Comparison of ENCODE assay signal across 7 mouse cellular contexts in the genomic region with DNA sequence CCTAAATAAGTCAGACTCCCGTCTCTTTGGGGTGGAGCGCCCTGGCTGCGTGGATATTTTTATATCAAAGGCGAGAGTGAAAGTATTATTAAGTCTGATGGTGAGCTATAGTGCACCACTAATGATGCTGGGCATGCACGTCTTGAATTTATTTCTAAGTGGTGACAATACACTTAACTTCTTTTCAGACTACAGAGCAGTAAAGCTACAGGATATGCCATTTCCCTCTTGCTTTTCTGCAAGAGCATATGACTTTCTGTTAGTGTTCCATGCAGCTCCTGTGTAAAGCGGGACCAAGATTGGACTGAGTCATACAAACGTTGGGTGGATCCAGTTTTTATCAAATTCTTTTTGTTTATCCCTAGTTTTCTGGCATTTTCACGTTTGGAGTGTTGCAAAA. TPM values are rescaled to one million over a fixed set of nuclear protein-coding genes. Genes with fewer than 3 reads are reported as not detected.
DNase-seq lines count a peak whose midpoint lies in the region; ATAC-seq lines count a peak whose summit lies in the region.

No protein-coding gene starts in this region.

- peaks cover 21% of the 10 kb centered on the region for H3K4me1 ChIP-seq in embryonic facial prominence, embryonic 12.5 days
- peaks cover 27% of the 10 kb centered on the region for H3K4me1 ChIP-seq in hindbrain, embryonic 10.5 days (replicated peaks)
- H3K4me1 ChIP-seq in lung, embryonic 16.5 days (replicated peaks; ENCODE audit: control insufficient read depth, insufficient read depth, low read length) = peaks cover 14% of the 10 kb centered on the region

- peaks cover 12% of the 10 kb centered on the region for H3K36me3 ChIP-seq in embryonic facial prominence, embryonic 12.5 days
- H3K36me3 ChIP-seq in hindbrain, embryonic 10.5 days = peaks cover 22% of the 10 kb centered on the region
- H3K36me3 ChIP-seq in lung, embryonic 16.5 days (ENCODE audit: control insufficient read depth, insufficient read depth, low read length) = peaks cover 9% of the 10 kb centered on the region

- H3K27me3 ChIP-seq in embryonic facial prominence, embryonic 12.5 days = no peaks in the 10 kb centered on the region
- no peaks in the 10 kb centered on the region for H3K27me3 ChIP-seq in hindbrain, embryonic 10.5 days (ENCODE audit: insufficient read depth, poor library complexity, severe bottlenecking)
- no peaks in the 10 kb centered on the region for H3K27me3 ChIP-seq in lung, embryonic 16.5 days (ENCODE audit: control insufficient read depth, insufficient read depth, low read depth, low read length)

- ATAC-seq in embryonic facial prominence, embryonic 12.5 days (ENCODE audit: insufficient number of reproducible peaks, insufficient read depth, low FRiP score, low TSS enrichment) = no peak
- no peak for ATAC-seq in lung, embryonic 16.5 days (ENCODE audit: low read depth)

- peak overlapping the region; percentile 80 for H3K27ac ChIP-seq in embryonic facial prominence, embryonic 12.5 days
- peak overlapping the region; percentile 96 for H3K27ac ChIP-seq in hindbrain, embryonic 10.5 days
- H3K27ac ChIP-seq in lung, embryonic 16.5 days (ENCODE audit: low read length) = peak overlapping the region; percentile 94

- H3K4me2 ChIP-seq in embryonic facial prominence, embryonic 12.5 days (replicated peaks) = peak overlapping the region; percentile 49
- peak overlapping the region; percentile 71 for H3K4me2 ChIP-seq in lung, embryonic 16.5 days (ENCODE audit: low read depth, low read length)

- peak overlapping the region; percentile 91 for H3K4me3 ChIP-seq in embryonic facial prominence, embryonic 12.5 days
- peak overlapping the region; percentile 87 for H3K4me3 ChIP-seq in hindbrain, embryonic 10.5 days
- H3K4me3 ChIP-seq in lung, embryonic 16.5 days (ENCODE audit: low read length) = peak overlapping the region; percentile 91

- H3K9me3 ChIP-seq in embryonic facial prominence, embryonic 12.5 days = no peaks in the 10 kb centered on the region
- no peaks in the 10 kb centered on the region for H3K9me3 ChIP-seq in hindbrain, embryonic 10.5 days
- H3K9me3 ChIP-seq in lung, embryonic 16.5 days (ENCODE audit: control insufficient read depth, low read length) = no peaks in the 10 kb centered on the region

- H3K9ac ChIP-seq in embryonic facial prominence, embryonic 12.5 days = peak overlapping the region; percentile 54
- H3K9ac ChIP-seq in lung, embryonic 16.5 days (ENCODE audit: low read length) = peak overlapping the region; percentile 71

- 20% methylated on average over 8 of the region's 8 CpGs for WGBS in embryonic facial prominence, embryonic 12.5 days
- WGBS in hindbrain, embryonic 10.5 days = 25% methylated on average over 8 of the region's 8 CpGs
- 7% methylated on average over 8 of the region's 8 CpGs for WGBS in lung, embryonic 16.5 days

- peak; percentile 13 to 21 for DNase-seq in right cerebral cortex, adult 2 months (ENCODE audit: low spot score in 2 of 2)
- DNase-seq in right cerebral cortex, postnatal 4 days = no peak
- no peak for DNase-seq in hindbrain, embryonic 10.5 days (ENCODE audit: low spot score)
- DNase-seq in urinary bladder, postnatal 14 days (ENCODE audit: low spot score) = no peak
- DNase-seq in frontal cortex, postnatal 10 days (ENCODE audit: low spot score in 2 of 2) = no peak

RNA-seq across cellular contexts. Expression of a gene that starts 1.0 kb away (rescaled TPM):
- polyA plus RNA-seq in embryonic facial prominence, embryonic 12.5 days (2016; fragmentation: Nextera tagmentation; extraction: Ambion mirVana) = 79.1 and 79.8 TPM in 2 replicates
- polyA plus RNA-seq in hindbrain, embryonic 10.5 days (2016; fragmentation: Nextera tagmentation; extraction: Ambion mirVana) = 84.4 and 109 TPM in 2 replicates
- polyA plus RNA-seq in lung, embryonic 16.5 days (2015; fragmentation: Nextera tagmentation; extraction: Ambion mirVana) = 75.8 and 85.1 TPM in 2 replicates

RNA-seq across cellular contexts. Expression of a gene that starts 17.3 kb away (rescaled TPM):
- polyA plus RNA-seq in embryonic facial prominence, embryonic 12.5 days (2016; fragmentation: Nextera tagmentation; extraction: Ambion mirVana) = 14.9 and 19.0 TPM in 2 replicates
- 10.5 and 14.2 TPM in 2 replicates for polyA plus RNA-seq in hindbrain, embryonic 10.5 days (2016; fragmentation: Nextera tagmentation; extraction: Ambion mirVana)
- 14.1 and 15.7 TPM in 2 replicates for polyA plus RNA-seq in lung, embryonic 16.5 days (2015; fragmentation: Nextera tagmentation; extraction: Ambion mirVana)

Comparison
In these comparisons a context has a peak if more than half of its experiments do, and no peak if none do; other contexts are left out.
1. DNase-seq: peak in right cerebral cortex, adult 2 months (2 of 2); none in right cerebral cortex, postnatal 4 days (single experiment), hindbrain, embryonic 10.5 days (single experiment), urinary bladder, postnatal 14 days (single experiment) and frontal cortex, postnatal 10 days (0 of 2).
2. Peak in every context shown above with its lines, with median percentiles within 50 percentile points of each other: H3K27ac ChIP-seq and H3K4me3 ChIP-seq.